In genomic region chr14:76309606-76310005, GRCm38 (mm10) we compare ENCODE assay signal across 14 mouse cellular contexts.
DNase-seq lines count a peak whose midpoint lies in the region; ATAC-seq and TF ChIP-seq lines count a peak whose summit lies in the region.
"Had no signal": no experiment of that assay in that cellular context is flagged by ENCODE, and none has a peak within 500 bp of the region (broad histone marks: within the 10 kb centered on the region; RNA-seq: fewer than 3 reads in every experiment).

No protein-coding gene starts in this region.

- intact Hi-C loops in gastrocnemius, adult 2 months (cut with DNase I) = loop anchor here (5.0 to 10.0 kb wide), 3 partner anchors 92 to 155 kb away; partner anchors contain the start of gene Tsc22d1
- intact Hi-C loops in gastrocnemius, postnatal 36 days (cut with DNase I) = loop anchor here (5.0 kb wide), 2 partner anchors 108 to 158 kb away; no protein-coding TSS in a partner anchor

- no peak for DNase-seq in gastrocnemius, adult 2 months
- DNase-seq in gastrocnemius, postnatal 36 days = no peak
- DNase-seq in liver, adult 2 months (ENCODE audit: extremely low read depth, low read depth, low spot score) = peak; percentile 22
- no peak for DNase-seq in liver, postnatal 0 days
- no peak for DNase-seq in natural killer cell, adult 2 months (ENCODE audit: low spot score in 2 of 2)
- no peak for DNase-seq in thymus, adult 2 months

- TF ChIP-seq CTCF in gastrocnemius, adult 2 months (IDR thresholded peaks at IDR 0.05) = no peak
- TF ChIP-seq CTCF in liver, adult 2 months (IDR thresholded peaks at IDR 0.05; ENCODE audit: low read depth, low read length) = no peak
- TF ChIP-seq CTCF in liver, postnatal 0 days (IDR thresholded peaks at IDR 0.05; ENCODE audit: low read depth) = no peak
- TF ChIP-seq CTCF in thymus, adult 2 months (IDR thresholded peaks at IDR 0.05; ENCODE audit: borderline replicate concordance, control insufficient read depth, extremely low read depth, insufficient read depth, low read length, poor library complexity) = no peak

- ATAC-seq in liver, postnatal 0 days = no peak
- peak; percentile 76; the same call in 1 of the 2 replicates for ATAC-seq in stomach, embryonic 16.5 days (ENCODE audit: insufficient read depth, low FRiP score)
- ATAC-seq: CD4-positive, CD25-positive, alpha-beta regulatory T cell, adult 4 months; intestine, postnatal 0 days had no signal

- H3K4me3 ChIP-seq in gastrocnemius, adult 2 months = no peak overlapping the region
- no peak overlapping the region for H3K4me3 ChIP-seq in liver, adult 2 months (ENCODE audit: insufficient read depth, low read depth, low read length)
- H3K4me3 ChIP-seq in liver, postnatal 0 days (ENCODE audit: low read depth, low read length) = no peak overlapping the region
- no peak overlapping the region for H3K4me3 ChIP-seq in stomach, embryonic 16.5 days (replicated peaks; ENCODE audit: low read length)
- H3K4me3 ChIP-seq in thymus, adult 2 months (ENCODE audit: control insufficient read depth, insufficient read depth, low read length) = no peak overlapping the region
- H3K4me3 ChIP-seq: heart, embryonic 10.5 days; heart, embryonic 13.5 days; hindbrain, embryonic 12.5 days; hindbrain, embryonic 15.5 days had no signal

- no peaks in the 10 kb centered on the region for H3K27me3 ChIP-seq in liver, adult 2 months (ENCODE audit: control insufficient read depth, insufficient read depth, low read length)
- no peaks in the 10 kb centered on the region for H3K27me3 ChIP-seq in liver, postnatal 0 days (ENCODE audit: insufficient read depth, low read length)
- no peaks in the 10 kb centered on the region for H3K27me3 ChIP-seq in stomach, embryonic 16.5 days (ENCODE audit: control insufficient read depth, insufficient read depth, low read length)
- no peaks in the 10 kb centered on the region for H3K27me3 ChIP-seq in thymus, adult 2 months (ENCODE audit: control insufficient read depth, insufficient read depth, low read length)
- H3K27me3 ChIP-seq: heart, embryonic 13.5 days; hindbrain, embryonic 12.5 days; hindbrain, embryonic 15.5 days had no signal

- TF ChIP-seq POLR2A in liver, adult 2 months (IDR thresholded peaks at IDR 0.05; ENCODE audit: extremely low read depth, insufficient read depth, low read length) = no peak
- no peak for TF ChIP-seq POLR2A in thymus, adult 2 months (IDR thresholded peaks at IDR 0.05; ENCODE audit: control insufficient read depth, extremely low read depth, insufficient read depth, low read length, poor library complexity)

- no peak overlapping the region for H3K4me2 ChIP-seq in liver, postnatal 0 days (ENCODE audit: low read depth, low read length)
- no peak overlapping the region for H3K4me2 ChIP-seq in stomach, embryonic 16.5 days (ENCODE audit: low read depth, low read length)
- H3K4me2 ChIP-seq: heart, embryonic 13.5 days; hindbrain, embryonic 12.5 days; hindbrain, embryonic 15.5 days had no signal

- peaks cover 7% of the 10 kb centered on the region; the same call in 1 of the 2 replicates for H3K4me1 ChIP-seq in liver, adult 2 months (ENCODE audit: control insufficient read depth, insufficient read depth, low read length)
- no peaks in the 10 kb centered on the region for H3K4me1 ChIP-seq in liver, postnatal 0 days (ENCODE audit: insufficient read depth)
- peaks cover 14% of the 10 kb centered on the region; the same call in 1 of the 2 replicates for H3K4me1 ChIP-seq in stomach, embryonic 16.5 days (ENCODE audit: control insufficient read depth, insufficient read depth, low read length)
- H3K4me1 ChIP-seq in thymus, adult 2 months (replicated peaks; ENCODE audit: control insufficient read depth, insufficient read depth, low read length) = no peaks in the 10 kb centered on the region
- H3K4me1 ChIP-seq: heart, embryonic 13.5 days had no signal

- 37% methylated on average over 4 of the region's 4 CpGs for WGBS in liver, adult 2 months
- 50% methylated on average over 4 of the region's 4 CpGs for WGBS in liver, postnatal 0 days (ENCODE audit: insufficient replicate concordance)
- WGBS in stomach, embryonic 16.5 days = 50% methylated on average over 4 of the region's 4 CpGs
- 90% methylated on average over 4 of the region's 4 CpGs for WGBS in thymus, adult 2 months

- no peak overlapping the region for H3K9ac ChIP-seq in liver, adult 2 months (ENCODE audit: low read depth, low read length)
- no peak overlapping the region for H3K9ac ChIP-seq in liver, postnatal 0 days (replicated peaks)
- H3K9ac ChIP-seq in stomach, embryonic 16.5 days (ENCODE audit: low read length) = no peak overlapping the region
- H3K9ac ChIP-seq: forebrain, postnatal 0 days; heart, embryonic 13.5 days; hindbrain, embryonic 12.5 days; hindbrain, embryonic 15.5 days had no signal

- H3K36me3 ChIP-seq in liver, adult 2 months (ENCODE audit: control insufficient read depth, insufficient read depth, low read length) = no peaks in the 10 kb centered on the region
- no peaks in the 10 kb centered on the region for H3K36me3 ChIP-seq in liver, postnatal 0 days (replicated peaks; ENCODE audit: insufficient read depth, low read length)
- no peaks in the 10 kb centered on the region for H3K36me3 ChIP-seq in stomach, embryonic 16.5 days (ENCODE audit: control insufficient read depth, insufficient read depth, low read length)
- H3K36me3 ChIP-seq in thymus, adult 2 months (ENCODE audit: control insufficient read depth, insufficient read depth, low read length) = no peaks in the 10 kb centered on the region
- H3K36me3 ChIP-seq: heart, embryonic 10.5 days; heart, embryonic 13.5 days; hindbrain, embryonic 12.5 days; hindbrain, embryonic 15.5 days had no signal

- no peak for TF ChIP-seq EP300 in liver, postnatal 0 days (IDR thresholded peaks at IDR 0.05; ENCODE audit: low read depth)

- no peaks in the 10 kb centered on the region for H3K9me3 ChIP-seq in liver, postnatal 0 days (ENCODE audit: low read length)
- H3K9me3 ChIP-seq in stomach, embryonic 16.5 days (replicated peaks; ENCODE audit: control insufficient read depth, low read length) = no peaks in the 10 kb centered on the region
- H3K9me3 ChIP-seq: heart, embryonic 10.5 days; heart, embryonic 13.5 days; hindbrain, embryonic 12.5 days; hindbrain, embryonic 15.5 days had no signal

- H3K79me2 ChIP-seq in liver, adult 2 months (ENCODE audit: control insufficient read depth, insufficient read depth, low read length) = no peaks in the 10 kb centered on the region

- H3K27ac ChIP-seq in gastrocnemius, adult 2 months = peak overlapping the region; percentile 85
- no peak overlapping the region for H3K27ac ChIP-seq in liver, adult 2 months (replicated peaks; ENCODE audit: insufficient read depth, low read depth, low read length)
- H3K27ac ChIP-seq in liver, postnatal 0 days (ENCODE audit: low read depth) = no peak overlapping the region
- H3K27ac ChIP-seq in stomach, embryonic 16.5 days (ENCODE audit: low read length) = no peak overlapping the region
- H3K27ac ChIP-seq in thymus, adult 2 months (ENCODE audit: control insufficient read depth, insufficient read depth, low read length) = no peak overlapping the region
- H3K27ac ChIP-seq: heart, embryonic 10.5 days; heart, embryonic 13.5 days; hindbrain, embryonic 12.5 days; hindbrain, embryonic 15.5 days had no signal
